Mouse (Mus musculus) bone marrow macrophage, adult 2 months (primary cell): Measurements from ENCODE around the gene Dvl1.

ENCODE experiments used
- CTCF ChIP-seq: IDR thresholded peaks from 2 replicates; pipeline ENCODE4 v1.5.1; 2012; ENCODE audit warnings: low read depth, mild to moderate bottlenecking, low read length, moderate library complexity
- POLR2A ChIP-seq: IDR thresholded peaks from 2 replicates; pipeline ENCODE4 v1.6.1; 2012; ENCODE audit warnings: mild to moderate bottlenecking, low read depth, low read length, borderline replicate concordance

- no peak for TF ChIP-seq CTCF
- TF ChIP-seq POLR2A = no peak
Observed at GRCm38 (mm10) chr4:155898318-155898717, 51.1 kb downstream of the Dvl1 start.
